Mouse (Mus musculus): Measurements from ENCODE around the gene Pspc1.
A peak's percentile ranks its signal among the peaks of the same experiment; 100 is the strongest.
"Not testable (repeated sequence)": the region's sequence is repeated elsewhere in the genome, so short reads cannot be mapped to it uniquely, and the experiment has no call there.

Gene Pspc1

GRCm38 (mm10) chr14:56778200-56778932 lies at the start of gene Pspc1:
Pspc1 (minus strand) TSS chr14:56778316.
- DNase-seq (ENCODE audit: low spot score in 2 of 2): peak; percentile 93 to 95

DNA sequence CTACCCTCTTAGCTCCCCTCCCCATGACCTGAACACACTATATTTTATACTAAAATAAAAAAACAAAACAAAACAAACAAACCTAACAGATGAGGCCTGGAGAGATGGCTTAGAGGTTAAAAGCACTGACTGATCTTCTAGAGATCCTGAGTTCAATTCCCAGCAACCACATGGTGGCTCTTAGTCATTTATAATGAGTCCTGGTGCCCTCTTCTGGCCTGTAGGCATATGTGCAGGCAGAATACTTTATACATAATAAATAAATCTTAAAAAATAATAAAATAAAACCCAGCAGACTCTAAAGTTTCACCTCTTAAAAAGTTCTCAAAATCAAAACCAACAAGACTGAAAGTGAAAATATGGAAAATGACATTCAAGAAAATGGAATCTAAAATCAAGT lies 46.4 kb upstream of the Pspc1 start:
- DNase-seq (ENCODE audit: low spot score in 2 of 2): no peak

GRCm38 (mm10) chr14:56817616-56818015 lies 39.5 kb upstream of the Pspc1 start:
- no peak for DNase-seq (ENCODE audit: low spot score in 2 of 2)

DNA sequence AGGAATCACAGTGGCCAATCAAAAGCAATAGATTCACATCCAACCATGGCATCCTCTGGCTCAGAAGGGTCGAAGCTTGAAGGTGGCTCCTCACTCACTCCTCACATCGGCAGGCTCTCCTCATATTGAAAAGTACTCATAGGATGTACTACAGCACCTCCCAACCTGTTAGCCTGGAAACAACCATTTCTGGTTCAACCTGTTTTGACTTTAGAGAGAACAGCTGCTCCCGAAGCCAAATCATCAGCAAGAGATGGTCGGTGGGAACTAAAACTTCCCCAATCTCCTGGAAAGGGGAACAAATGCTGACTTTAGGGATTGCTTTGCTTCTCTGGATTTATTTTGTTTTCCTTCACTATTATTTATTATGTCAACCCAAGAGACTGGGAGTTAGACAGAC lies 39.0 kb upstream of the Pspc1 start:
- DNase-seq (ENCODE audit: low spot score in 2 of 2): no peak

DNA sequence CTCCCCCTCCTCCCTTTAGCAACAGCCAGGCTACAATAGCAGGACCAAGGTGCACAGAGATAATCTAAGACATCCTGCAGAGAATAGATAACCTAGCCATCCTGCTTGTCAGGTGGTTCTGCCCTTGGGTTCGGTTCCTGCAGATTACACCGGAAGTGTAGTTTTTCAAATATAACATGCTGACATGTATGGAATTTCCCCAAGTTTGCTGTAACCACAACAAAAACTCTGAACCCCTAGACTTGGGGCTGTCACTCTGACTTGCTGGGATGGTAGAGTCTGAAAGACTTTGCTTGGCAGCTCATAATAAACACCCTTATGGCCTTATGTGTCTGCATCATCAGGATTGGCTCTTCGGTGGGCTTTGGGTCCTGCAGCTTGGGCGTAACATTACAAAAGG lies 38.4 kb upstream of the Pspc1 start:
- DNase-seq (ENCODE audit: low spot score in 2 of 2): no peak

DNA sequence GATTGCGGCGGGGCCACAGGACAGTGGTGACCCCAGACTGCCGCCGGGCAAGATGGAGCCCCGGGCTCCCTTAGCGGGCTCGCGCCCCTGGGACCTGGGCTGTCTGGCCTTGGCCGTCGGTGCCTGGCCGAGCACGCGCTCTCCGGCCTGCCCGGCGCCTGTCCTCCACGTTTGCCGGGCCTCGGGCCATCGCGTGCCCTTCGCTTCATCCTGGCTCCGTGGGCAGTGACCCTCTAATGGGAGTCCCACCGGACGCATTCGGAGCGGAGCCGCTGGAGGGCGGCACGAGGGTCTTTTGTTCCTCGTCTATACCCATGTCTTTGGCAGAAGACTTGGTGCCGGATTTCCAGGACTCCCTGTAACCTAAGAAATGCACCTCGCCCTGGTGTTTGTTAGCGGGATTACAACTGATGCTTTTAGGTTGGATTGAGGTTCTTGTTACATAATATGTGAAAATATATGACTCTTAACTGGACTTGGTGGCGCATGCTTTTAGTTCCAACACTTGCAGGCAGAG lies 34.5 kb upstream of the Pspc1 start:
- peak; percentile 52 to 71 for DNase-seq (ENCODE audit: low spot score in 2 of 2)

DNA sequence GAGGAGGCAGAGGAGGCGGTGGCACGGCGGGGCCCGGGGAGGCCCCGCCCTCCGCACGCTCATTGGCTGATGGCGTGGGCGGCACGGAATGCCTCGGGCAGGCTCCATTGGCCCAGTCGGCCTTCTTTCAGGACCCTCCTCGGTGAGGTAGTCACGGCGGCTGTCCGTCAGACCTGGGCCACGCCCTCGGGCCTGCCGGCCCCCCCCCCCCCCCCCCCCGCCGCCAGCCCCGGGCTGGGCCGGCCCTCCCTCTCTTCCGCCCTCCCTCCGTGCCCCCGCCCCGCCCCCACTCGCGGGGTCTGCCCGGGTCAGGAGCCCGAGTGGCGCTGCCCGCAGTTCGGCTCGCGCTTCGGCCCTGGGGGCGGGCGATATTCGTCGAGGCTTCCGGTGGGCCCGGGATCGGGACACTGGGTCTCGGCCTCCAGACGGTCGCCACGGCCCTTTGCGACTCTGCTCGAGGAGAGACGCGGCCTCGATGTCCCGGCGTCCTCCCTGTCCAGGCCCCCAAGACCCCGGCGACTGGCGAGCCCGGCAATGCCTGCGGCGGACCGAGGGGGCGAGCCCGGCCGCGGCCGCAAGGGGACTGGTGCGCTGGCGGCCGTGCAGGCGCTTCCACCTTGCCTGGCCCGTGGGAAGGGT lies 33.7 kb upstream of the Pspc1 start, which contains the start of gene Zmym5:
Gene Zmym5 (minus strand): TSS at position 16 of the 639 bp plus-strand sequence.
- DNase-seq (ENCODE audit: low spot score in 2 of 2): peak; percentile 56 to 80

- peak; percentile 31 to 48 for DNase-seq (ENCODE audit: low spot score in 2 of 2)
Measured at GRCm38 (mm10) chr14:56810781-56811690, 32.9 kb upstream of the Pspc1 start.

- peak; percentile 17 to 37 for DNase-seq (ENCODE audit: low spot score in 2 of 2)
Measured at GRCm38 (mm10) chr14:56793243-56793642, 15.1 kb upstream of the Pspc1 start.

DNA sequence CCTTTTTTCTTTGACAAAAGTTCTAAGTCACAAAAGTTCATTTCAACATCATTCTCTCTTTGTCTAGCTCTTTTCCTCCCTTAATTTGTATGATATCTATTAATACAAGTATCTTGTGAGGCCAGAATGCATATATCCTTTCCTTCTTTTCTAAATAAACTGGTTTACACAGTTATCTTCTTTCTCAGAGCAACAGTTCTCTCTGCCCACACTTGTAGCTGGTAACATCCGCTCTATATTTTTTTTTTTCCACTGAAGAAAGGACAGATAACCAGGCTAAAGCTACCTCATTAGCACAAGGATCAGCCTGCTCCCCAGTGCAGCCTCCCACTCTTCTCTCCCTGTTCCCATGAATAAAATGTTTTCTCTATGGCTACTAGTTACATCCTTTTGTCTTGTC lies 6.5 kb upstream of the Pspc1 start:
- no peak for DNase-seq (ENCODE audit: low spot score in 2 of 2)

DNA sequence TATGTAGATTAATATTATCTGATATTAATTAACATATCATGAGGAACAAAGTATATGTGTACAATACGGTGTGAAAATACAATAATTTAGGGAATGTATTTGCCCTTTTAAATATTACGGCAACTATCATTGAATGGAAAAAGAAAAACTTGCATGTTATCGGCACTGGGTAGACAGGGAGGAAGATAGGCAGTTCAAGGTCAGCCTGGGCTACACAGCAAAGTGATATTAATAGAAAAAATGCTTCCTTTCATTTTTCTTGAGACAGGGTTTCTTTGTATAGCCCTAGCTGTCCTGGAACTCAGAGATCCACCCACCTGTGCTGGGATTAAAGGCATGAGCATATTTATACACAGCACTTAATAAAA lies 801 bp upstream of the Pspc1 start:
- DNase-seq (ENCODE audit: low spot score in 2 of 2): no peak

DNA sequence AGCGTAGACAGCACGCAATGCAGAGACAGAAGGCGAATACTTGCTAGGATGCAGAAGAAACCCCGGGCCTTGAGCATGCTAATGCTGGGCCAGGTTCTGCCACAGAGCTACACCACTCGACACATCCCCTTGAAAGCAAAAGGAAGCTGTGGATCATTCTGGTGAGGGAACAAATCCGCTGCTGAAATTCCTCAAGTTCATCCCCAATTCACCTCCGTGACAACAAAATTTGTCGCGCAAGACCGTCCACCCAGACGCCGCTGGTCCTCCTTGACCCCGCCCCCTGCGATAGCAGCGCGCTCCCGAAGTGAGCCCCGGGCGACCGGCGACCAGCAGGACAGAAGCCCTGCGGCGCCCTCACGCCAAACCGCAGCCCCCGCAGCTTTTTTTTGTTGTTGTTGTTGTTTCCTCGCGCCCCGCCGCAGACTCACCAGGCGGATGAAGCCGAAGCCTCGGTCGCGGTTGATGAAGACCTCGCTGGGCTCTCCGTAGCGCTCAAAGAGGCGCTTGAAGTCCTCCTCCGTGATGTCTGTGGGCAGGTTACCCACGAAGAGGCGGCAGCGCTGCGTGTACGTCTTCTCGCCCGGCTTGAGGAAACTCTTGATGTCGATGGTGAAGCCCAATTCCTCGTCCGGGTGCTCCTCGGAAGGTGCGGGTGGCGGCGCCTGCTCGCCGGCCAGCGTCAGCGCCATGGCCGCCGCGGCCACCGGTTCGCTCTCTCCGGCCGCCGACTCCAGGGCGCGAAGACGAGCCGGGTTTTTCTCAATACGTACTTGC lies 568 bp downstream of the Pspc1 start:
- DNase-seq (ENCODE audit: low spot score in 2 of 2): peak; percentile 69 to 74

- peak in 1 of 2 experiments; percentile 11 for DNase-seq (ENCODE audit: low spot score in 2 of 2)
Measured at GRCm38 (mm10) chr14:56776571-56777238, 1.4 kb downstream of the Pspc1 start.

- no peak for DNase-seq (ENCODE audit: low spot score in 2 of 2)
Measured at GRCm38 (mm10) chr14:56775416-56775815, 2.7 kb downstream of the Pspc1 start.

DNA sequence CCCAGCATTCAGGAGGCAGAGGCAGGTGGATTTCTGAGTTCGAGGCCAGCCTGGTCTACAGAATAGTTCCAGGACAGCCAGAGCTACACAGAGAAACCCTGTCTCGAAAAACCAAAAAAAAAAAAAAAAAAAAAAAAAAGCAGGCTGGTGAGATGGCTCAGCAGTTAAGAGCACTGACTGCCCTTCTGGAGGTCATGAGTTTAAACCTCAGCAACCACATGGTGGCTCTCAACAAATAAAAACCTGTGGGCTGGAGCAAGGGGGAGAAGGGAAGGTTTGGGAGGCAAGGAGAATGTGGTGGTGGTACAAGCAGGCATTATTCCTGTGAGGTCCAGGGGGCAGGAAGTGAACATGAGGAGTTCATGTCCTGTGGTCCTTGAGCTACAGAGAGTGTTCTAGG lies 11.7 kb downstream of the Pspc1 start:
- DNase-seq (ENCODE audit: low spot score in 2 of 2): not testable (repeated sequence)

DNA sequence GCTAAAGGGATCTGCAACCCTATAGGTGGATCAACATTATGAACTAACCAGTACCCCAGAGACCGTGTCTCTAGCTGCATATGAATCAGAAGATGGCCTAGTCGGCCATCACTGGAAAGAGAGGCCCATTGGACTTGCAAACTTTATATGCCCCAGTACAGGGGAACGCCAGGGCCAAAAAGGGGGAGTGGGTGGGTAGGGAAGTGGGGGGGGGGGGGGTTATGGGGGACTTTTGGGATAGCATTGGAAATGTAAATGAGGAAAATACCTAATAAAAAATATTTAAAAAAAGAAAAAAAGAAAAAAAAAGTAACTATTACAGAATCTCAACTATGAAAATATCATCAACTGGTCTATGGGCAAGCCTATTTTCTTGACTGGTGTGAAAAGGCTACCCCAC lies 13.0 kb downstream of the Pspc1 start:
- DNase-seq (ENCODE audit: low spot score in 2 of 2): not testable (repeated sequence)

DNA sequence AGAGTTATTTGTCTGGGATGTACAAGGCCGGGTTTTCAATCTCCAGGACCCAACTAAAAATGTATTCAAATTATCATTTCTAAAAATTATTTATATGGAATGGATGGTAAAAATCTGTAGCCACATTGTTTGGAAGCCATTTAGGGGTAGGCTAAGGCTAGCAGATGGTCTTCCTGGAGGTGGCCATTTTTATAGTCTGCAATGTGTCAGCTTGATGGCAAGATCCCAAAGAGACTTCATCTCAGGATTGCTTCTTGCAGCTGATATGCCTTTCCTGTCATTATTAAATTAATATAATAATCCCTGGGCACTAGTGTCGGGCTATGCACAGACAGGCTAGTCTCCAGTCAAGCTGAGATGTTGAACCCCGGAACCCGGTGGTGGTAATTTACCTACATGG lies 26.8 kb downstream of the Pspc1 start:
- no peak for DNase-seq (ENCODE audit: low spot score in 2 of 2)

DNA sequence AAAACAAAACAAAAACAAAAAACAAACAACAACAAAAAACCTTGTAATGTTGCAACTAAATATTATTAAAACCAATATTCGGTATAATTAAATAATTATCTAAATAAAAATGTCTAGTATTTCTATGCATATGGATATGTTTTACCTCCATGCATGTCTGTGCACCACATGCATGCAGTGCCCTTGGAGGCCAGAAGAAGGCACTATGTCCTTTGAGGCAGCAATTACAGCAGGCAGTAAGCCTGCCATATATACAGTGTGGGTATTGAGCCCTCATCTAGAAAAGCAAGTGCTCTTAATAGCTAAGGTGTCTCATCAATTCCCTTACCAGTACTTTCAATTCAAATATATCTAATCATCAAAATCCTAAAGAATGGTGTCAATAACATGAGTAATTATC lies 37.9 kb downstream of the Pspc1 start:
- no peak for DNase-seq (ENCODE audit: low spot score in 2 of 2)

GRCm38 (mm10) chr14:56726493-56726892 lies 51.6 kb downstream of the Pspc1 start:
- DNase-seq (ENCODE audit: low spot score in 2 of 2): no peak

DNA sequence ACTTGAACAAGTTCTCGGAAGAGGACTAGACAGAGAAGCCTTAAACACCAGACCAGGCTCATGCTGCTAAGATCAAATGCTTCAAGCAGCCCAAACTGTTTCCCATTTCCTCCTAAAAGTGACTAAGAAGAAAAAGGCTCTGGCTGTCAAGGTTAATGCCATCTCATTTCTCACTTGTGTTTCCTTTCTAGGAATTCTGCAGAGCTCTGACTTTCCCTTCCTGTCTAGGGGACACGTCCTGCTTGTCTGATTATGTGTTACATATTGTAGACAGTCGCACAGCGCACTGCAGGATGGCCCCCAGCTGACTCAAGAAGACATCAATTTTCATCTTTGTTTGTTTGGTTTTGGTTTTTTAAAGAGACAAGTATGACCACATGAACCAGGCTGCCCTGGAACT lies 72.4 kb downstream of the Pspc1 start:
- no peak for DNase-seq (ENCODE audit: low spot score in 2 of 2)

DNA sequence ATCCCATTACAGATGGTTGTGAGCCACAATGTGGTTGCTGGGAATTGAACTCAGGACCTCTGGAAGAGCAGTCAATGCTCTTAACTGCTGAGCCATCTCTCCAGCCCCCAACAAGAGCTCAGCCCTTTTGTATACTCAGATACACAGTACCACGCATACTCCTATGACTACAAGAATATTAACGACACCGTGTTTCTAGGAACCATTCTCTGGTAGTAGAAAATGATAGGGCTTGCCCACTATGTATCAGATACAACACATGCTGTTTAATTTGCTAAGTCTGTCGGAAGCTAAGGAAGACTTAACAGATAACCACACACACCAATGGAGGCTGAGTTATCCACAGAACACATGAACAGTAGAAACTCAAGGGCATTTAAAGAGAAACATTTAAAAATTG lies 75.5 kb downstream of the Pspc1 start:
- no peak for DNase-seq (ENCODE audit: low spot score in 2 of 2)

All from spleen, postnatal 14 days (tissue).